Mouse (Mus musculus) heart, embryonic 12.5 days (tissue): ENCODE measurements around the gene Rtn4r. TPM values are rescaled to one million over a fixed set of nuclear protein-coding genes. Genes with fewer than 3 reads are reported as not detected.

Experiments
- ATAC-seq: fragments of 200-750 bp; cut with Nextera tagmentation; 2 replicates; pipeline ENCODE4 v1.8.0; 2017; ENCODE audit warnings: moderate TSS enrichment, moderate library complexity; ENCODE audit not compliant: insufficient number of reproducible peaks, low FRiP score
- H3K27ac ChIP-seq: fragments of 300-500 bp; sonication (generic); 2 replicates; pipeline ENCODE4 v1.5.1; 2016; ENCODE audit warnings: mild to moderate bottlenecking, moderate library complexity; ENCODE audit not compliant: poor library complexity, severe bottlenecking
- H3K27me3 ChIP-seq: fragments of 300-500 bp; sonication (generic); replicated peaks from 2 replicates; pipeline ENCODE4 v1.6.1; 2016; ENCODE audit warnings: mild to moderate bottlenecking, moderate library complexity
- H3K36me3 ChIP-seq: fragments of 300-500 bp; sonication (generic); 2 replicates; pipeline ENCODE4 v1.6.1; 2016; ENCODE audit warnings: mild to moderate bottlenecking, moderate library complexity
- H3K4me1 ChIP-seq: fragments of 300-500 bp; sonication (generic); replicated peaks from 2 replicates; pipeline ENCODE4 v1.6.1; 2016; ENCODE audit warnings: mild to moderate bottlenecking
- H3K4me2 ChIP-seq: fragments of 300-500 bp; sonication (generic); 2 replicates; pipeline ENCODE4 v1.6.1; 2016; ENCODE audit warnings: mild to moderate bottlenecking, moderate library complexity
- H3K4me3 ChIP-seq: fragments of 300-500 bp; sonication (generic); 2 replicates; pipeline ENCODE4 v1.5.1; 2016; ENCODE audit warnings: mild to moderate bottlenecking
- H3K9ac ChIP-seq: fragments of 300-500 bp; sonication (generic); 2 replicates; pipeline ENCODE4 v1.6.1; 2016; ENCODE audit warnings: mild to moderate bottlenecking, moderate library complexity
- H3K9me3 ChIP-seq: fragments of 300-500 bp; sonication (generic); replicated peaks from 2 replicates; pipeline ENCODE4 v1.6.1; 2016; ENCODE audit warnings: mild to moderate bottlenecking, moderate library complexity
- WGBS: fragments of 180-500 bp; shearing (Covaris S2); methylation state at CpG from one replicate; pipeline ENCODE4 v1.1.7; 2016; 5-methylcytosine and 5-hydroxymethylcytosine counted together
- polyA plus RNA-seq: library from polyadenylated mRNA; unstranded; fragments of >200 nt; fragmentation: Nextera tagmentation; extraction: Ambion mirVana; gene quantifications from 2 replicates; pipeline ENCODE4 v1.2.1, GENCODE M21; 2016

The Rtn4r gene
- polyA plus RNA-seq, 1 experiment from 2014 or later: 0.40 TPM

- no peak overlapping the region for H3K27ac ChIP-seq
- H3K36me3 ChIP-seq: no peaks in the 10 kb centered on the region
- 74% methylated on average over 1 of the region's 1 CpGs for WGBS
- H3K4me2 ChIP-seq: no peak overlapping the region
- no peak overlapping the region for H3K9ac ChIP-seq
- H3K4me1 ChIP-seq: peaks cover 8% of the 10 kb centered on the region
- no peak for ATAC-seq
- no peak overlapping the region for H3K4me3 ChIP-seq
- 0 out of 2 replicates have a peak, but pooled peaks cover 3% of the 10 kb centered on the region for H3K27me3 ChIP-seq
- no peaks in the 10 kb centered on the region for H3K9me3 ChIP-seq
Measured at GRCm38 (mm10) chr16:18103366-18103765, 24.1 kb upstream of the Rtn4r start.

GRCm38 (mm10) chr16:18103808-18104207 lies 23.6 kb upstream of the Rtn4r start:
- WGBS: 37% methylated on average over 6 of the region's 6 CpGs
- Histone ChIP-seq H3K9ac (no peak overlapping the region), H3K4me3 (no peak overlapping the region), H3K27ac (no peak overlapping the region), H3K4me2 (no peak overlapping the region), H3K36me3 (no peaks in the 10 kb centered on the region), H3K9me3 (no peaks in the 10 kb centered on the region), H3K27me3 (0 out of 2 replicates have a peak, but pooled peaks cover 3% of the 10 kb centered on the region), H3K4me1 (peaks cover 8% of the 10 kb centered on the region)
- no peak for ATAC-seq

DNA sequence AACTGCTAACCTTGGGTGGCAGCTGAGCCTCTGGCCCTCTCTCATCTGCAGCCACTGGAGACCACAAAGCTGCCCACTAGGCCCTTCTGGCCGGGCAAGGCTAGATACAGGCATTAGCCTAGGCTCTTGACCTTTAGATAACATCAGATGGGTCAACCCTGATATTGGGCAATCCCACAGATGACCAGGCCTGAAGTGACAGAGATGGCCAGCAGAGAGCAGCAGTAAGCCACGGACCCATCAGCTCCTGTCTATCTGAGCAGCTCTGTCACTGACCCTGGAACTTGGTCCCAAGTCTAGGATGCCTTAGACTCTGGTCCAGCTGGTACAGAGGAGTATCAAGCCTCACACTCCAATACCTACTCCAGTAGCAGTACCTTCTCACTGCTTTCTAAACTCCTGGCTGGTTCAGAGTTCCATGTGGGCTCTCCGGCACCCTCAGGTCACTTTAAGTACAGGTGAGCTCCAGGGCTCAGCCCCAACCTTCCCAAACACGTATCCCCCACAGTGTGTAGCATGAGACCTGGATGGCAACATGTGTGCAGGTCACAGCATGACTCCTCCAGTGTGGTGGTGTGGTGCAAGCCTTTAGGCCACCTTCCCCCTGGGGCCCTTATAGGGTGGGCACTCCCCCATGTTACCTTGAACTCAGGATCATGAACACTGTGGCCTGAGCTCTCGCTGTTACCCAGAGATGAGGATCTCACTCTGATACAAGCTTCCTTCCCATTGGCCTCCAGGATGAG lies 19.0 kb upstream of the Rtn4r start:
- WGBS: 48% methylated on average over 5 of the region's 5 CpGs

DNA sequence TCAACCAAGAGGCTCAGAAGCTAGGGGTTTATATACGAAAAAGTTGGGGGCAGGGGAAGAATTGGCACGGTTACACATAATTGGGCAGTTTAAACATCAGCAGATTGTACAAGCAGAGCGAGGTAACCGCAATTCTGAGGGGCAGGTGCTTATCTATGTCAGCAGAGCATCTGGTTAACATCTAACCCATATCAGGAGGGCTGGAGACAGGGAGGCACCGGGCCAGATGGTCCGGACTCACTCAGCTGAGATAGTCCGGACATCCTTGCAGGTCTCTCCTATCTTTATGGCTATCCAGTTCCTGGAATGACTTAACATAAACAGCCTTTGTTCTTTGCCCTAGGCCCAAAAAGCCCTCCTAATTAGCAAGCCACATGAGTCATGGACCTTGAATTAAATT lies 16.4 kb upstream of the Rtn4r start:
- Histone ChIP-seq H3K4me1 (peaks cover 16% of the 10 kb centered on the region), H3K27ac (no peak overlapping the region), H3K36me3 (no peaks in the 10 kb centered on the region), H3K4me2 (no peak overlapping the region), H3K9me3 (peaks cover 20% of the 10 kb centered on the region), H3K4me3 (no peak overlapping the region), H3K9ac (no peak overlapping the region), H3K27me3 (0 out of 2 replicates have a peak, but pooled peaks cover 6% of the 10 kb centered on the region)
- 57% methylated on average over 7 of the region's 7 CpGs for WGBS
- no peak for ATAC-seq

More for the DNA sequence above, 19.0 kb upstream of the Rtn4r start:
- Histone ChIP-seq H3K9me3 (peaks cover 20% of the 10 kb centered on the region), H3K36me3 (no peaks in the 10 kb centered on the region), H3K4me2 (no peak overlapping the region), H3K27ac (no peak overlapping the region), H3K9ac (no peak overlapping the region), H3K4me1 (peaks cover 16% of the 10 kb centered on the region), H3K4me3 (no peak overlapping the region), H3K27me3 (no peaks in the 10 kb centered on the region)
- peak; percentile 60; the same call in 1 of the 2 replicates for ATAC-seq

- peaks cover 17% of the 10 kb centered on the region; the same call in 1 of the 2 replicates for H3K27me3 ChIP-seq
- ATAC-seq: no peak
- H3K9ac ChIP-seq: no peak overlapping the region
- WGBS: 78% methylated on average over 4 of the region's 4 CpGs
- no peak overlapping the region for H3K27ac ChIP-seq
- no peak overlapping the region for H3K4me3 ChIP-seq
- H3K36me3 ChIP-seq: no peaks in the 10 kb centered on the region
- H3K4me1 ChIP-seq: peaks cover 9% of the 10 kb centered on the region; the same call in 1 of the 2 replicates
- 0 out of 2 replicates have a peak, but pooled peaks cover 3% of the 10 kb centered on the region for H3K9me3 ChIP-seq
- no peak overlapping the region for H3K4me2 ChIP-seq
Measured at GRCm38 (mm10) chr16:18116467-18116866, 11.0 kb upstream of the Rtn4r start.

GRCm38 (mm10) chr16:18118285-18118684 lies 9.2 kb upstream of the Rtn4r start:
- Histone ChIP-seq H3K27me3 (peaks cover 26% of the 10 kb centered on the region), H3K4me3 (no peak overlapping the region), H3K27ac (no peak overlapping the region), H3K36me3 (no peaks in the 10 kb centered on the region), H3K4me2 (no peak overlapping the region), H3K4me1 (no peaks in the 10 kb centered on the region), H3K9ac (no peak overlapping the region), H3K9me3 (no peaks in the 10 kb centered on the region)
- WGBS: 67% methylated on average over 3 of the region's 3 CpGs
- no peak for ATAC-seq

GRCm38 (mm10) chr16:18119031-18119730 lies 8.3 kb upstream of the Rtn4r start:
- no peak overlapping the region for H3K27ac ChIP-seq
- WGBS: 27% methylated on average over 8 of the region's 8 CpGs
- H3K27me3 ChIP-seq: peaks cover 34% of the 10 kb centered on the region
- H3K4me1 ChIP-seq: no peaks in the 10 kb centered on the region
- no peak for ATAC-seq
- no peaks in the 10 kb centered on the region for H3K36me3 ChIP-seq
- H3K9ac ChIP-seq: no peak overlapping the region
- no peak overlapping the region for H3K4me2 ChIP-seq
- H3K9me3 ChIP-seq: no peaks in the 10 kb centered on the region
- no peak overlapping the region for H3K4me3 ChIP-seq

GRCm38 (mm10) chr16:18122740-18123139 lies 4.7 kb upstream of the Rtn4r start:
- peaks cover 9% of the 10 kb centered on the region for H3K4me1 ChIP-seq
- no peak for ATAC-seq
- H3K9me3 ChIP-seq: no peaks in the 10 kb centered on the region
- H3K36me3 ChIP-seq: no peaks in the 10 kb centered on the region
- no peak overlapping the region for H3K27ac ChIP-seq
- H3K9ac ChIP-seq: no peak overlapping the region
- no peak overlapping the region for H3K4me2 ChIP-seq
- no peak overlapping the region for H3K4me3 ChIP-seq
- H3K27me3 ChIP-seq: peaks cover 58% of the 10 kb centered on the region
- 59% methylated on average over 2 of the region's 2 CpGs for WGBS

DNA sequence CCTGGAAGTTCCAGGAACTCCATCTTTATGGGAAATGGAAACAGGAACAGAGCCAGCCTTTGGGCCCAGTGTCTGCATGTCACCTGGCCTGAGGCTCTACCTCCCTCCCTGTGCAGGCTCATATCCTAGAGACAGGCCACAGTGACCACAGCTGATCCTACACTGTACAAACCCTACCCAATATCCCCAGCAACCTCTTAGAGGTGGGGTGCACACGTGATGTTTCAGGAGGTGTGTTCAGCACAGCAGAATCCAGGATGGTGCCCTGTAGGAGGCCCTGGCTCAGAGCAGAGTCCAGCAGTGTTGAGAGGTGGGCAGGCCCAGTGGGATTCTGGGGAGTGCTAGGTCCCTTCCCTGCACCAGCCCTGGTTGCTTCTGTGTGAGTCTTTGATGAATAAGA lies 4.0 kb upstream of the Rtn4r start:
- peaks cover 15% of the 10 kb centered on the region for H3K4me1 ChIP-seq
- WGBS: 59% methylated on average over 1 of the region's 1 CpGs
- H3K4me3 ChIP-seq: no peak overlapping the region
- H3K36me3 ChIP-seq: no peaks in the 10 kb centered on the region
- no peak overlapping the region for H3K27ac ChIP-seq
- H3K27me3 ChIP-seq: peaks cover 65% of the 10 kb centered on the region
- H3K4me2 ChIP-seq: no peak overlapping the region
- ATAC-seq: no peak
- H3K9ac ChIP-seq: no peak overlapping the region
- H3K9me3 ChIP-seq: no peaks in the 10 kb centered on the region

DNA sequence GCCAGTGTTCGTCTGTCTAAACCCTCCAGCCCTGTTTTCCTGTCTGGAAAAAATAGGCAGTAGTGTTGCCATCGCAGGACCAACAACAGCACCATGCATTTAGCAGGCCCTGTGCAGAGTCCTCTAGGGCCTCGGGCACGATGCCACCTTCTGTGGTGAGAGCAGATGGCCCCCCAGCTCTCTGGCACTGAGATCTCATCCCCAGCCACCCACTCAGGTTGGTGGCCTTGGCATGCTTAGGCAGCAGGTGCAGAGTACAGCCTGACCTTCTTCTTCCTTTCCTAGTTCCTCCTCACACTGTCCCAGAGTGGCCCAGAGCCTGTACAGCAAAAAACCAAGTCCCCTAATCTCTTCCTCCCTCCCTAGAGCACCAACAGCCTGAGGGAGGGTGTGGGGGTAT lies 3.4 kb upstream of the Rtn4r start:
- H3K27ac ChIP-seq: no peak overlapping the region
- no peak overlapping the region for H3K9ac ChIP-seq
- peaks cover 15% of the 10 kb centered on the region for H3K4me1 ChIP-seq
- no peak overlapping the region for H3K4me3 ChIP-seq
- WGBS: 73% methylated on average over 4 of the region's 4 CpGs
- no peak for ATAC-seq
- H3K4me2 ChIP-seq: no peak overlapping the region
- H3K9me3 ChIP-seq: no peaks in the 10 kb centered on the region
- peaks cover 70% of the 10 kb centered on the region for H3K27me3 ChIP-seq
- H3K36me3 ChIP-seq: no peaks in the 10 kb centered on the region

DNA sequence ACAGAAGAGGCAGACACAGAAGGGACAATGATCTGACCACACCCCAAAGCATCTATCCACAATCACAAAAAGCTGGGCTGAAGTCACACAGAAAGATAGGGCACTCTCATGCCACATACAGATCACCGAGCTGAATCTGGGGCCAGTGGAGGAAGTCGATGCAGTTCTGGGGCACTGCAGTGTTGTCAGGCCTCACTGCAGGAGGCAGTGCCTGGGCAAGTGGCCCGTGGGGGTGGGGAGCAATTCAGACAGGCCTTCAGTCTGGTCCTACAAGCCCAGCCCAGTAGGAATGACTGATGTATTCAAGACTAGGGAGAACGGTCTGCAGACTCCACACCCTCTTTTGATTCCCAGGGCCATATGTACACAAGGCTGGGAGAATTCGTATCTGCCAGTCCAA lies 2.8 kb upstream of the Rtn4r start:
- ATAC-seq: no peak

More for the DNA sequence above, 2.8 kb upstream of the Rtn4r start:
- Histone ChIP-seq H3K4me3 (no peak overlapping the region), H3K27ac (no peak overlapping the region), H3K27me3 (peaks cover 72% of the 10 kb centered on the region), H3K9ac (no peak overlapping the region), H3K36me3 (no peaks in the 10 kb centered on the region), H3K4me2 (no peak overlapping the region), H3K4me1 (peaks cover 15% of the 10 kb centered on the region), H3K9me3 (no peaks in the 10 kb centered on the region)
- WGBS: 31% methylated on average over 5 of the region's 5 CpGs
